Mouse (Mus musculus) embryo, embryonic 10 days (tissue): Measurements from ENCODE around the gene Antxr1.

Experiments
- DNase-seq: peaks from one replicate; pipeline ENCODE4 v3.0.0-alpha.2; 2015; ENCODE audit warnings: low spot score

Gene Antxr1

GRCm38 (mm10) chr6:87335091-87335934 is at the start of gene Antxr1:
Gene Antxr1, minus strand, starts transcription at chr6:87335821.
- peak; percentile 71 for DNase-seq

GRCm38 (mm10) chr6:87384761-87385160 is 49.1 kb upstream of the Antxr1 start:
- DNase-seq, result no peak

- peak; percentile 34 for DNase-seq
Observed at GRCm38 (mm10) chr6:87383926-87384691, 48.5 kb upstream of the Antxr1 start.

- no peak for DNase-seq
Observed at GRCm38 (mm10) chr6:87373057-87373456, 37.4 kb upstream of the Antxr1 start, which contains the start of gene Gkn2. Gene Gkn2, plus strand, starts transcription at chr6:87373357.

- no peak for DNase-seq
Observed at GRCm38 (mm10) chr6:87369223-87369622, 33.6 kb upstream of the Antxr1 start.

- no peak for DNase-seq
Observed at GRCm38 (mm10) chr6:87354441-87354840, 18.8 kb upstream of the Antxr1 start.

- no peak for DNase-seq
Observed at GRCm38 (mm10) chr6:87350829-87351228, 15.2 kb upstream of the Antxr1 start, which contains the start of gene Gkn1. Gene Gkn1, minus strand, starts transcription at chr6:87350942.

- no peak for DNase-seq
Observed at GRCm38 (mm10) chr6:87335935-87336295, 294 bp upstream of the Antxr1 start.

GRCm38 (mm10) chr6:87334361-87335090 is 1.1 kb downstream of the Antxr1 start:
- peak; percentile 47 for DNase-seq

GRCm38 (mm10) chr6:87332380-87332779 is 3.2 kb downstream of the Antxr1 start:
- no peak for DNase-seq

- DNase-seq, result no peak
Observed at GRCm38 (mm10) chr6:87328265-87329173, 7.1 kb downstream of the Antxr1 start.

- no peak for DNase-seq
Observed at GRCm38 (mm10) chr6:87326932-87327331, 8.7 kb downstream of the Antxr1 start.

GRCm38 (mm10) chr6:87323381-87323780 is 12.2 kb downstream of the Antxr1 start:
- DNase-seq, result peak; percentile 50

- DNase-seq, result no peak
Observed at GRCm38 (mm10) chr6:87318651-87319050, 17.0 kb downstream of the Antxr1 start.

GRCm38 (mm10) chr6:87316966-87317365 is 18.7 kb downstream of the Antxr1 start:
- no peak for DNase-seq

- DNase-seq, result no peak
Observed at GRCm38 (mm10) chr6:87312761-87313160, 22.9 kb downstream of the Antxr1 start.

- no peak for DNase-seq
Observed at GRCm38 (mm10) chr6:87304486-87304885, 31.1 kb downstream of the Antxr1 start.

- DNase-seq, result no peak
Observed at GRCm38 (mm10) chr6:87302746-87303145, 32.9 kb downstream of the Antxr1 start.

GRCm38 (mm10) chr6:87301991-87302390 is 33.6 kb downstream of the Antxr1 start:
- no peak for DNase-seq

GRCm38 (mm10) chr6:87294904-87295303 is 40.7 kb downstream of the Antxr1 start:
- DNase-seq, result no peak
